Mouse (Mus musculus) c-Kit-positive CD71-positive TER-119-positive erythroid progenitor cells, embryonic 14.5 days (primary cell): ENCODE measurements around the gene Cntn3.
A peak's percentile ranks its signal among the peaks of the same experiment; 100 is the strongest.

Source experiments
- DNase-seq: peaks from one replicate; pipeline ENCODE4 v3.0.0-alpha.2; 2013; ENCODE audit warnings: low spot score

Cntn3 gene

DNA sequence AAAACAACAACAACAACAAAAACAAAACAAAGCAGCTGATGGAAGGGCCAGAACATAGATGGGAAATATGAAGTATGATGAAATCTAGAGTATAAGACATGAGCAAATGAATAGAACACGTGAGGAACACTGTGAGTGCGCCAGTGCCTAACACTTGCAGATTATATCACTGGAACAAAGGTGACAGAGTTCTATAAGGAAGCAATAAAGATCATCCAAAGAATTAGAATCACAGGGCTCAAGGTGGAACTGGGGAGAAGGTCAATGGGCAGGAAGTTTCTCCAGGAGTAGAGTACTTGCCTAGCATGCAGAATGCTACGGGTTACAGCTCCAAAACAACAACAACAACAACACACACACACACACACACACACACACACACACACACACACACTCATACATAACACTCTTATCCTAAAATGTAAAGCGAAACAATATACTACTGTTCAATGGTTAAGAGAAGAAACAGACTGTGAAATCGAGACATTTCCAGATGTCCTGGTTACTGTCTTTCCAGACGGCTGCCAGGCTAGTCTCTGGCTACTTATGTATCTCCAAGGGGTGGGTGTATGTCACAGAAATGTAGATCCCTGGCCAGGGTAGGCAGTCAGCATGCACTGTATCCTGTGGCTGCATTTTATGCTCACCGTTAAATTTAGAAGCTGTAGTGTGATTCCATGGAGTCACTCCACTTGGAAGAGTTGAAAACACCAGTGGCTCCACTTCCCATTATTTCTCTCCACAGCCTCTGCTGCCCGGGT, 94.4 kb downstream of the Cntn3 start:
- no peak for DNase-seq

DNA sequence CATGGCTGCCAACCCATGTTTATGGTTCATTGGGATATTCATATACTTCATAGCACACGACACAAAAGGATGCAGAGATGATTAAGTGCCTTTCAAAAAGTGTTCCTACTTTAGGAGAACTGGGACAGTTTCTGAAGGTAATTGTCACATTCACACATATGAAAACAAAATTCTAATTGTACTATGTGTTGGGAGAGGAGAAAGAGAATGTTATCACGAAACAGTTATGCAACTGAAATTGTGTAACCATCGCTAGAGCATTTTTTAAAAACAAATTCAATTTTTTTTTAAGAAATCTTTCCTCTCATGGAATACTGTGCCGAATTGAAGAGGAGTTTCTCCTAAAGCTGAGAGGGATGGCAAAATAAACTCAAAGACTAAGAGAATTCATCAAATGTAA, 134.5 kb downstream of the Cntn3 start:
- DNase-seq, result no peak

DNA sequence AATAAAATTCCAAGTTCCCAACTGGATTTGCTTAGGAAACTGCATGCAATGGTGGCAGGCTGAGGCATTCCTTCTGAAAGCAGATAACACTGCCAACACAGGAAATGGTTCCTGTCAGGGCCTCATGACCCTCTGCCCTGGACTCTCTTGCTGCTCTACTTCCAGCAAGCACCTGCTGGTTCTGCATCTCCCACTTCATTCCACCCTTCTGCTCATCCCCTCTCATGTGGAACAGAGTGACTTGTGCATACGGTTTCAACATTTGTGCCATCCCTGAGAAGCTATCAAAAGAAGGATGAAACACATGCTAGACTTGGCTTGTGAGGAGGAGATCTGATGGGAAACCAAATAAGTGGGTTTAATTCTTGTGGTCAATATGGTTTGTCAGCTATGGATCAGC, 145.4 kb downstream of the Cntn3 start:
- DNase-seq, result no peak

DNA sequence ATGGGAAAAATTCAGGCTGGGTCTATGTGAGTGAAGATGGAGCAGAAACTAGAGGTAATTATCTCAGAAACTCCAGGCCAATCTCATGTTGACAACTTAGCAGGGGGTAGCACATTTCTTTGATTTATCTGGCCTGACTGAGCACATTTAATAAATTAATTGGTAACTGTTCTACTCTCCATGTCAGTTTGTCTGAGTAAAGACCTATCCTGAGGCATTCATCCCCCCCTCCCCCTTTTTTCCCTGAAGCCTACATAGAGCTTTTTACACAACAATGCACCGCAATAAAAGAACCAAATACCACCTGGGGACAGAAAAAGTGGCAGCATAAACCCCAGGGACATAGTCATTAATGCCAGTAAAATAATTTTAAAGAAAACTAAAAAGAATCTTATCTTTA, 151.1 kb downstream of the Cntn3 start:
- DNase-seq, result no peak

- no peak for DNase-seq
These were observed 184.3 kb downstream of the Cntn3 start for GRCm38 (mm10) chr6:102388590-102388989.

- DNase-seq, result no peak
These were observed 200.8 kb downstream of the Cntn3 start for GRCm38 (mm10) chr6:102372112-102372511.

DNA sequence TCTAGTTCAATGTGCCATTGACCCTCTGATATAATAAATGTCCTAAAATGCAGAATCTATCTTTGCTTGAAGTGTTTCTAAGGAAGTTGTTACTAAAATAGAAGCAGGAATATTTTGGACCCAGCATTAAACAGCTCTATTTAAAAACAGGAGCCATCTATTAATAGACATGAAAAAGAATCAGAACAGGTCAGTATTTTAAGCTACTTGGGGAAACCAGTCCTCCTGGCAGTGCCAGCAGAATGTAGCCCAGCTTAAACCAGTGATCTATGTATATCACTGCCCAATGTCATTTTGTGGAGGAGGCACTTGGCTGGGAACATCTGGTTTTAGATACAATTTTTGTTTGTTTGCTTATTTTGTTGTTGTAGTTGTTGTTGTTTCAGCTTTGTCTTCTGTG, 209.0 kb downstream of the Cntn3 start:
- DNase-seq, result no peak

GRCm38 (mm10) chr6:102363291-102363832, 209.5 kb downstream of the Cntn3 start:
- no peak for DNase-seq

GRCm38 (mm10) chr6:102332144-102332543, 240.8 kb downstream of the Cntn3 start:
- no peak for DNase-seq

DNA sequence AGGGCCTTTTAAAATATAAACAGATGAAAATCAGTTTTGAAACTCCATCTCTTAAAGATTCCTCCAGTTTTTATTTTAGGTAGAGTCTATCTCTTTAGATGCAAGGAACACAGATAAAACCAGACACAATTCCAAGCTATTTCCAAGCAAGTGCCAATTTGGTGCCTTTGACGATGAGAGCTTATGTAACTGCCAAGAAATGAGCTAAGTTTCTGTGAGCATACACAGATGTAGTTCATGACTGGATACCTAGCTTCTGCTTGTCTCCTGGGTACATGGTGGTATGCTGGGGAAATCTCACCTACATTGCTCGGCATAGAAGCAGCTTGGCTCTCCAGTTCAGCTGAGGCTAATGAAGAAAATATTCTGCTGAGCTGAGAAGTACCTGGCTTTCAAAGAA, 246.2 kb downstream of the Cntn3 start:
- no peak for DNase-seq

DNA sequence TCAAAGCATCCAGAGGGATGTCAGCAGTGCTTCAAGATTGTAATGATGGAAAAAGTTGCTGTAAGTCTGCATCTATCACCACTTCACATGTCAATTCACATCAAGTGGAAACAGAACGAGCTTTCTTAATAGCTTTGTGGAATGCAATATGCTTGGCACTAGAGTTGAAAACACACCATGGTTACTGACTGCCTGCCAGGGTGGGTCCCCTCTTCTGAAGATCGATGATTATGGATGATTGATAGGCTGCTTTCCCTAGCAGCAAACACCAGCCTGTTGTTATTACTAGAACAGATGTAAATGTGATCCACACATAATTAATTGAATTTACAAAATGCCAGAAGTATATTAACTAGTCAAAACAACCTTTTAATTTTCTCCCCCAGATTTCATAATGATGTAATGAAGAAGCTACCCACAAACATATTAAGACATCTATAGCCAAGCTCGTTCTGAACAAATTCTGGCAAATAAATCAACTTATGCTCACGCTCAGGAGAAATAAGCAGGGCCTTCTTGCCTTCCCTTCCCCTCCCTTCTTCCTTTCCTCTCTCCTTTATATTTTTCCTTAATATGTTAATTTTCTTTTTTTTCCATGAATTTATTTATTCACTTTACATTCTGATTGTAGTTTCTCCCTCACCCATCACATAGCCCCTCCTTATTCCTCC, 250.2 kb downstream of the Cntn3 start:
- DNase-seq, result no peak

DNA sequence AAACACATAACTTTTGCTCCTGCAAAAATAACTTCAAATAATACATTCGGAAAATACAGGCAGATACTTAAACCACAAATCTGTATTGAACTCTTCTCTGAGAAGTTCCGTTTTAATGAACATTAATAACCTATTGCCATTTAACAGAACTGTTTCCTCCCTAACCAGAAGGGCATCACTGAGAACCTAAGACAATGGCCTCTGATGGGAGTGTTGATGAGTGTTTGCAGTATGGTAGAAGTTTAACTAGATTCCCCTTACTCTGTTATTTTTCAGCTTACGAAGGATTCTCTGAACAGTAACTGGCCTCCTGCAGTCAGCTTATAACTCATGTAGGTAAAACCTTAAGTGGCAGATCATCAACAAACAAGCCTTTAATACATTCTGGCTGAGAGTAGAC, 253.1 kb downstream of the Cntn3 start:
- DNase-seq, result no peak

GRCm38 (mm10) chr6:102282889-102283288, 290.0 kb downstream of the Cntn3 start:
- no peak for DNase-seq

DNA sequence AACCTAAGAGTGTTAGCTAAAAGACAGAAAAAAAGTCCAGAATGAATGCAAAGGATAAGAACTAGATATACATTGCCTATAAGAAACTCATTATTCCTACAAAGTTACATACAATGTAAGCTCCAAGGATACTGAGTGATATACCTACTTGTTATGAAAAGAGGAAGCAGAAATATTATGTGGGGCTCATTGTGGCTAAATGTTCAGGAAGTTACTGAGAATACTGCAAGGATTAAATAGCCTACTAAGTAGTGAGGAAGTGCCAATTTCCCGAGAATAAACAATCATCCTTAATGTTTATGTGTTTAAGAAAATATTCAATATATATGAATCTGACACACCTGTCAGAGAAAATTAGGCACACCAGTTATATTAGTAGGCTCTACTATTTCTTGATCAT, 341.9 kb downstream of the Cntn3 start:
- no peak for DNase-seq

DNA sequence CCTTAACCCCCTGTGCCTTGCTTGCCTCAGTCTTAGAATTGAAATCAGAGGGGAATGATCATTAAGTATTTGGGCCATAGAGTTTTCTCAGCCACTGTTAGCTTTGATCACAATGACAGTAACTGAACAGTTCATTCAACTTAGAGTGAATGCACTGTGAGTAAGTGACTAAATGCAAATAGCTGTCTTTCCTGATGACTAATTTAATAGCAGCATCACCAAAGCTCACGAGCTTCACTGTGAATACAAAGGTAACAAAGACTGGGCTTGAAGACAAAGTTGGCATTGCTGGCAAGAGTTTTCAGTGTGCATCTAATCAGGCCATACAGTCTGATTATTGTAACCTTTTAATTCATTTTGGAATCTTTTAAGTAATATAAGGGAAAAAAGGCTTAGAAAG, 386.6 kb downstream of the Cntn3 start:
- no peak for DNase-seq

DNA sequence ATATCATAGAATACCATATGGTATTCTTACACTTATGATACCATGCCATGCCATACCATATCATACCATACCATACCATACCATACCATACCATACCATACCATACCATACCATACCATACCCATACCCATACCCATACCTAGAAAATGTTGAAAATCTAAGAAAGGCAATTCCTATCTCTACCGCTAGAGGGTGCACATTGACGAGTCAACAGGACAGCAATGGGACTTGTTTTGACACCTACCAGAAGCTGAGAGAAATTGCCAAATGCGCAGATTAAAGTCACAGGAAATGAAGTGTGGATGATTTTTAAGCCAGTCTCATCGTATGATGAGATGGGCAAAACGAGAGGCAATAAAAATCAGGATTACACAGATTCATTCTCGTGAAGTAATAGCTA, 402.0 kb downstream of the Cntn3 start:
- DNase-seq, result peak; percentile 26

GRCm38 (mm10) chr6:102161186-102161585, 411.7 kb downstream of the Cntn3 start:
- DNase-seq, result no peak

DNA sequence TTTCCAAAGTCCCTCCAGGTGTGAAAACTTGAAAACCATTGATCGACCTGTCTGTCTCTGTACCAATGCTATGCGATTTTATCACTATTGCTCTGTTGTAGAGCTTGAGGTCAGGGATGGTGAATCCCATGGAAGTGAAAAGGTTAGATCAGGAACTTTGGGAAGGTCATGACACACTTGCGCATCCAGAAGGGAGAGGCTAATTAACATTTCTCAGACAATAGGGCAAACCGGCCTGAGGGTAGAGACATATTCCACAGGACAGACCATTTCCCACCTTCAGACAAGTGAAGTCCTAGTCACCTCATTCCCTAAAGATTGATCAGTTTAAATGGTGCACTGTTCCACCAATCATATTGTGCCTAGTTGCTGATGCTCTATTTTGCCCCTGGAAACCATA, 451.2 kb downstream of the Cntn3 start:
- DNase-seq, result no peak

- no peak for DNase-seq
These were observed 452.9 kb downstream of the Cntn3 start for GRCm38 (mm10) chr6:102120003-102120402.

DNA sequence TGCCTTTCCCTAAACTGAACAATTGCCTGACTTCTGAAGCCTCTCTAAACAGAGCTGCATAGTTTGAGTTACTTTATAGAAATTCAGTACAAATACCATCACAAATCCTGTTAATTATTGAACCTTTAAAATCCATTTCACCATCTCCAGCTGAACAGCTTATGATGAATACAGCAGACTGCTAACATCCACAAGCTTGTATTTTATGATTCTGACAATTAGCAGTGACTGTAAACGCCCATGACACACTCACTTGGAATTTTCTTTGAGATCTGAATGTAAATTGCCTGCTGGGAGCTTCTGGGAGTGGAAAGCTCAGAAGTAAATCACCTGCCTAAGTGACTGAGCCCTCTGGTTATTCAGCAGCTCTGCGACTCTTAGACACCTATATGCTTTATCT, 459.3 kb downstream of the Cntn3 start:
- no peak for DNase-seq
